Mouse (Mus musculus): ENCODE measurements around the gene Trip6.

- TF ChIP-seq POLR2A (IDR thresholded peaks at IDR 0.05; ENCODE audit: insufficient read depth, low read length) = peak; percentile 56
- TF ChIP-seq CTCF (IDR thresholded peaks at IDR 0.05; ENCODE audit: low read depth, low read length) = no peak
Measured at GRCm38 (mm10) chr5:137293839-137294743, 20.1 kb downstream of the Trip6 start, which contains the start of gene Ufsp1.
